Mouse (Mus musculus) adipocyte (in vitro differentiated cells): ENCODE measurements at regions not wholly inside any gene's neighbourhood (a gene's known extent, or its start where the extent isn't known, plus 50 kb on each side); places are given as distances from the start of the nearest gene placed in this dataset.

Experiments
- DNase-seq: peaks from one replicate; pipeline ENCODE4 v3.0.0-alpha.2; 2016; ENCODE audit warnings: low spot score

- DNase-seq = no peak
Observed at GRCm38 (mm10) chr13:78580863-78581595, 381.5 kb upstream of the Nr2f1 start.

GRCm38 (mm10) chr13:78577497-78577896, 377.9 kb upstream of the Nr2f1 start:
- DNase-seq = no peak

- no peak for DNase-seq
Observed at GRCm38 (mm10) chr13:78576300-78577296, 377.0 kb upstream of the Nr2f1 start.

DNA sequence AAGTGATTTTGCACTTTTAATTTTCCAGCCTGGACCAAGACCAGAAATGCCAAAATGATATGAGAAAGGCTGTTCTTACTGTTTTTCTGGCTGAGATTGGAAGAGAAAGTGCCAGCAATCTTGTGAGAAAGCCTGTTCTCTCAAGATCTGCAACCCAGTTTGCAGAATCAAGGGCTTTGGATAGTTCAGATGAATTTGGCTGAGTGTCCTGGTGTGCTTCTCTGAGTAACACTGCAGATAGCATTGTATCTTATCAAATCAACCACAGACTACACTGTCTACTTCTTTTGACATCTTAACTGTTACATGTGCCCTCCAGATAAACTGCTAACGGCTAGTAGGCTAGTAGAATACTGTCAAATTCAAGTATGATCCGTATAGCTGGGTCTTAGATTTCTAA, 371.5 kb upstream of the Nr2f1 start:
- peak; percentile 30 for DNase-seq

- no peak for DNase-seq
Observed at GRCm38 (mm10) chr13:78524446-78524937, 324.9 kb upstream of the Nr2f1 start.

DNA sequence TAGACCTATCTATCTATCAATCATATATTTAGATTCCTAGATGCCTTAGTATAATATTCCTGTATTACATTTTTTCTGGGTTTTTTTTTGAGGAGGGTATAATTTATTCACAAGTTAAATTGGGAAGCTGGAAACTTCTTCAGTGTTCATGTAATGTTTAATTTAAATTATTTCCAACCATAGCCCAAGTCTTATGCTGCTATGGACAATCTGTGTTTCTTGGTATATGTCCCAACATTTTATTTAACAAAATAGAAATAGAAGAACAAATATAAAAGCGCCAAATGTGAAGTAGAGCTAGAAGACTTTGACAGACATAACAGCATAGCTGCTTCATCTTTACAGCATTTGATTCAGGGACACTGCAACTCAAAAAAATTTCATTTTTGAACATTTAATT, 321.2 kb upstream of the Nr2f1 start:
- DNase-seq = no peak

GRCm38 (mm10) chr13:78520186-78520585, 320.6 kb upstream of the Nr2f1 start:
- no peak for DNase-seq

DNA sequence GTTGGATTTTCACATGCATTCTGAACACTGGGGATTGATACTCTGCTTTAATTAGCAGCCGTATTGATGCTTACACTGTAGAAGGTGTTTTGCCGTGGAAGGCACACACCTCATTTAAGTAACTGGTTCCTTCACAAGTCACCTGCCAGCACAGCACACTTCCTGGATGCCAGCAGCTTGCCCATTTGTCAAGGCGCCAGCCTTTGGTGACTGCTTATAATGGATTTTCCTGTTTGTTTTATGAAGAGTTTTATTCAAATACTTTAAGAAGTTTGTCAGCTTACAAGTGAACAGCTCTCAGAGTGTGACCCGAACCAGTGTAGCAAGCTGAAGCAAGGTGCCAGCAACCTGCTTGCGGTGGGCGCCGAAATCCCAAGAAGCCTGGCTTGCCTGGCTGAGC, 301.0 kb upstream of the Nr2f1 start:
- DNase-seq = no peak

DNA sequence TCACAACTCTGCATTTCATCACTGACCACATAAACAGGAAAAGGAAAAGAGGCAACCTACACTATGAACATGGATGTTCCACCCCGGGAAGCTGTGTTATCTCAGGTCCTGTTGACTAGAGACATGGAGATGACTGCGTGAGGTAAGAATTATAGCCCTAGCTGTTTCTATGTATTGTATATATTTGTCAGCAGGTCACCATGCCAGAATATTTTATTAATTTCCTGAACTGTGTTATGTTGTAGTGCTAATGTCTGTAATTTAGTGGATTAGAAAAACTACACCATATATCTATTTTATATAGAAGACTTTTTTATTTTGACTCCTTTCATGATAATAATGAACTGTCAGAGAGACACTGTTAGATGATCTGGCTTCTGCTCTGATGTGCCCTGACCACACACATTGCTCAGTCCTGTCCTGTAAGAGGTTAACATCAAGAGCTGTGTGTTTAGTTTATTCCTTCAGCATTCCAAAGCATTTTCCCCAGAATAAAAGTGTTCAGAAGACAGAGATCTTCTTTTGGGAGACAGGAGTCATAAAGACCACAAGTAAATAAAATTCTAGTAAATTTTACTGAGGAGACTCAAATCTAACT, 284.3 kb upstream of the Nr2f1 start:
- no peak for DNase-seq

- DNase-seq = peak; percentile 80
Observed at GRCm38 (mm10) chr13:78482929-78483759, 283.6 kb upstream of the Nr2f1 start.

GRCm38 (mm10) chr13:78451333-78452070, 251.9 kb upstream of the Nr2f1 start:
- DNase-seq = no peak

DNA sequence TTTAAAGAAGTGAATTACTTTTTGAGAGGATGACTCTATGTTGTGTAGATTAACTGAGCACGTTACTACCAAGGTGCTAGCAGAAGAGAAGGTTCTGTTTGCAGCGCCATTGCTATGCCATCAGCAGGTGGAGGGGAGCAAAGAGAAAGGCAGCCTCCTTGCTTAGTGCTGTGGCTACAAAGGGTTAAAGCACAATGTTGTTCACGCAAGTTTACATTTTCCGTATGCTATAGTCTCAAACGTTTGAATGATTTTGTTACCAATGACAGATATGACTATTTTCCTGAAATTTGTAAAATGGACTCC, 247.1 kb upstream of the Nr2f1 start:
- no peak for DNase-seq

- no peak for DNase-seq
Observed at GRCm38 (mm10) chr13:78445891-78446725, 246.6 kb upstream of the Nr2f1 start.

DNA sequence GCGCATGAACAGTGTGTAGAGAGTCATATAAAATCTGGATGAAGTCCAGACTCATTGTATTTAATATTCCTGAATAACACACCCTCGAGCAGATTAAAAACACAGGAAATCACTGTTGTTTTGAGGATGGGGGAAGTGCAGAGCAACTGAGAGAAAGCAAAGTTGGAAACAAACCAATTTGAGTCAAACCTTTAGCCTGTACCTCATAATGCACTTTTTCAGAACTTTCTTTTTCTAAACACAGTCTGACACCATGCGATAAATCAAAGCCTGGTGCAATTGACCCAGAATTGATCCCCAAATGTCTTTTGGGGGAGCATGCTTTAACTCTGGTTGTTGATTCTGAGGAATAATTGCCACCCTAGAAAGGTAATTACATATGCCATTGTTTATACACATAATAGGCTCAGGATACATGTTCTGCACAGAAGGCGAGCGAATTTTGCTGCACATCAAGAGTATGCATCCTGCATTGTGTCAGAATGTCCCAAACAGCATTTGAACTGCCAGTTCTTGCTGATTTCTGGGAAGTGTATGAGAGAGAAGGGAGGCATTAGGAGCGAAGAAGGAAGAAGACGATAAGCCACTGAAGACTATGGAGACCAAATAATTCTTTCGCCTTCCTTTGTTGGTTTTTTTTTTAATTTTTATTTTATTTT, 245.3 kb upstream of the Nr2f1 start:
- no peak for DNase-seq

DNA sequence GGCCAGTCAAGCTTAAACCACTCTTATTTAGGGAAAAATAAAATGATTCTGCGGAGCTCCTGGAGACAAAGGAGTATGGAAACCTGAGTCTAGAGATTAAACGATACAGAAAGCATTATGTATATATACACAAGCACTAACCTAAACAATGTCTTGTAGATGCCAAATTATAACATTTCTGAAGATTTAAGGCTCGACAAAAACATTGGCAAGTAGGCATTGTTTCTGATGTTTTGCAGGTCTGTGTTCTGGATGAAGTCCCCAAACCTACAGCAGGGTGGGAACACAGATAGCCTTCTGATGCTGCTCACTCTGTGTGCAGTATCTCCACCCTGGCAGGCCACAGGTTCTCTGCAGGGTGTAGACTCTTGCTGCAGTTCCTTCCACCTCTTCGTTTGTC, 228.9 kb upstream of the Nr2f1 start:
- no peak for DNase-seq

- DNase-seq = no peak
Observed at GRCm38 (mm10) chr13:78428084-78428445, 228.5 kb upstream of the Nr2f1 start.

DNA sequence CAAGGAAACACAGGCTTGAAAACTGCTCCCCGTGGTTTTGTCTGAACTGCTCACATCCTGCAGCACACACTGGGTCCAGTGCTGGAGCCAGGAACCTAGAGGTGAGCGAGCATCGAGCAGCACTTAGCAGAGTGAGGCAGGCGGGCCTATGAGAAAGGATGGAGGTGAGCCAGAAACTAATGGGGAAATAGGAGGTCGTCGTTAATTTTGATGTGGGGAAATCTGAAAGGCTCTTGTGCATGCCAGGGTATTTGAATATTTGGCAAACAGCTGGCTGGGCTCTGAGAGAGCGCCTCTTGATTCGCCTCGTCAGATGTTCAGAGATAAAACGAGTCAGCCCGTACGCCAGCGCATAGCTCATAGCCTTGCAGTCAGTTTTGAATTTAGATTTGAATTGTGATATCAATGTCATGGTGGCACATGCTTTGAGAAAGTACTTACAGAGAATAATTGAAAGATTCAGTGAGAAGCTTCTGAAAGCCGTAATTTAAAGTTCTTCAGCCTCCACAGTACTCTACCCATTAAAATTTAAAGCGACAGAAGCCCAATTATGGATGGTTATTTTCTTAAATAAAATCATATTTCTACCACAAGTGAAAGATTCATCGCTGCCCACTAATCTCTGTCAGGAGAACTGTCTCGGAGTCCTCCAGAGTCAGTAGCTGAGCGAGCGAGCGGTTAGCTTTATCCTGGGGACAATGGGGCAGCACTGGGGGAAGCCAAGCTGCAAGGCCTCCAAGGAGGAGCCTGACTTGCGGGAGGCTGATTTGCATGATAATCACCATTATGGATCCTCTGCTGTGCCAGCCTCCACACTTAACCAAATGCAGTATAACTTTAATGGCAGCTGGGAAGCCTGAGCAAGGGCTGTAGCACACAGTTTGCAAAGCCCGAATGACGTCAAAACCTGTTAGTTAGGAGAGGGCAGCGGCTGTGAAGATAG, 227.9 kb upstream of the Nr2f1 start:
- no peak for DNase-seq

GRCm38 (mm10) chr13:78426306-78426921, 226.9 kb upstream of the Nr2f1 start:
- no peak for DNase-seq
